Mouse (Mus musculus) midbrain, embryonic 15.5 days (tissue): Measurements from ENCODE around the gene Tnni2. TPM values are rescaled to one million over a fixed set of nuclear protein-coding genes. Genes with fewer than 3 reads are reported as not detected.
"Not testable (repeated sequence)": the region's sequence is repeated elsewhere in the genome, so short reads cannot be mapped to it uniquely, and the experiment has no call there.

Source experiments
- ATAC-seq: fragments of 200-750 bp; cut with Nextera tagmentation; replicated peaks from 2 replicates; pipeline ENCODE4 v1.8.0; 2017; ENCODE audit warnings: moderate TSS enrichment
- H3K27ac ChIP-seq: fragments of 300-500 bp; sonication (generic); 2 replicates; pipeline ENCODE4 v1.5.1; 2015; ENCODE audit warnings: mild to moderate bottlenecking, inconsistent platforms
- H3K27me3 ChIP-seq: fragments of 300-500 bp; sonication (generic); replicated peaks from 2 replicates; pipeline ENCODE4 v1.6.1; 2015; ENCODE audit warnings: inconsistent platforms
- H3K36me3 ChIP-seq: fragments of 300-500 bp; sonication (generic); replicated peaks from 2 replicates; pipeline ENCODE4 v1.6.1; 2015; ENCODE audit warnings: inconsistent platforms
- H3K4me1 ChIP-seq: fragments of 300-500 bp; sonication (generic); 2 replicates; pipeline ENCODE4 v1.6.1; 2015; ENCODE audit warnings: inconsistent platforms
- H3K4me2 ChIP-seq: fragments of 300-500 bp; sonication (generic); 2 replicates; pipeline ENCODE4 v1.6.1; 2015; ENCODE audit warnings: inconsistent platforms, mild to moderate bottlenecking, moderate library complexity
- H3K4me3 ChIP-seq: fragments of 300-500 bp; sonication (generic); 2 replicates; pipeline ENCODE4 v1.5.1; 2015; ENCODE audit warnings: mild to moderate bottlenecking, inconsistent platforms
- H3K9ac ChIP-seq: fragments of 300-500 bp; sonication (generic); 2 replicates; pipeline ENCODE4 v1.6.1; 2015; ENCODE audit warnings: mild to moderate bottlenecking, inconsistent platforms
- H3K9me3 ChIP-seq: fragments of 300-500 bp; sonication (generic); 2 replicates; pipeline ENCODE4 v1.6.1; 2016; ENCODE audit warnings: inconsistent platforms
- WGBS: fragments of 180-500 bp; shearing (Covaris S2); methylation state at CpG from one replicate; pipeline ENCODE4 v1.1.7; 2015; ENCODE audit warnings: mixed read lengths; 5-methylcytosine and 5-hydroxymethylcytosine counted together
- polyA plus RNA-seq: library from polyadenylated mRNA; unstranded; fragments of >200 nt; fragmentation: Nextera tagmentation; extraction: Ambion mirVana; gene quantifications from 2 replicates; pipeline ENCODE4 v1.2.1, GENCODE M21; 2015

The Tnni2 gene
- polyA plus RNA-seq = 0.25 and 0.74 TPM in 2 replicates

DNA sequence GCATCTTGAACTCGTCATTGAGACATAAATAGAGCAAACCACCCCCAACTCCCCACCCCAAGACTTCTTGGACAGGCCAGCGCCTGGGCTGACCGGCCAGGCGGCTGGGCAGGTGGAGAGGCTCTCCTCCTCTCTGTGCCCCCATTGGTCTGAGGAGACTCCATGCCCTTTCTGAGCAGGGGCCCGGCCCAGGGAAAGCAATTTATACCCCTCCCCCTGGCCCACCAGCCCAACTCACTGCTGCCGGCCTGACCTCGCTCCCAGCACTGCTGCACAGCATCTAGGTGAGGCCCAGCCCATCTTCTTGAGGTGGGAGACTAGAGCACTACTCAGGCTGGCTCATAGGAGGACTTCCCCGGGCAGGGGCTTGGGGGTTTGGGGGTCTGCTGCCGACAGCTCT lies at the start of gene Tnni2:
Gene Tnni2, plus strand, starts transcription at position 224 of the 400 bp plus-strand sequence.
- Histone ChIP-seq H3K4me1 (no peaks in the 10 kb centered on the region), H3K9me3 (no peaks in the 10 kb centered on the region), H3K36me3 (no peaks in the 10 kb centered on the region), H3K27ac (no peak within 1 kb of the TSS), H3K9ac (no peak within 1 kb of the TSS), H3K4me3 (no peak within 1 kb of the TSS), H3K4me2 (no peak within 1 kb of the TSS), H3K27me3 (no peaks in the 10 kb centered on the region)
- WGBS = 86% methylated on average over 9 of the region's 9 CpGs
- ATAC-seq = no peak

GRCm38 (mm10) chr7:142393191-142393590 lies 48.4 kb upstream of the Tnni2 start:
- H3K4me1 ChIP-seq = no peaks in the 10 kb centered on the region; the same call in 1 of the 2 replicates
- H3K4me2 ChIP-seq = no peak overlapping the region
- no peak overlapping the region for H3K9ac ChIP-seq
- H3K4me3 ChIP-seq = no peak overlapping the region
- no peaks in the 10 kb centered on the region for H3K9me3 ChIP-seq
- H3K27me3 ChIP-seq = no peaks in the 10 kb centered on the region
- 21% methylated on average over 4 of the region's 4 CpGs for WGBS
- no peak for ATAC-seq
- no peak overlapping the region for H3K27ac ChIP-seq
- no peaks in the 10 kb centered on the region for H3K36me3 ChIP-seq

GRCm38 (mm10) chr7:142394261-142395190 lies 47.1 kb upstream of the Tnni2 start:
- ATAC-seq = no peak
- H3K27me3 ChIP-seq = no peaks in the 10 kb centered on the region
- H3K4me1 ChIP-seq = no peaks in the 10 kb centered on the region
- no peaks in the 10 kb centered on the region for H3K36me3 ChIP-seq
- no peak overlapping the region for H3K4me3 ChIP-seq
- H3K9ac ChIP-seq = no peak overlapping the region
- no peak overlapping the region for H3K27ac ChIP-seq
- H3K9me3 ChIP-seq = no peaks in the 10 kb centered on the region
- 70% methylated on average over 6 of the region's 6 CpGs for WGBS
- H3K4me2 ChIP-seq = no peak overlapping the region

GRCm38 (mm10) chr7:142395472-142395871 lies 46.1 kb upstream of the Tnni2 start:
- H3K9me3 ChIP-seq = no peaks in the 10 kb centered on the region
- H3K4me3 ChIP-seq = no peak overlapping the region
- no peak overlapping the region for H3K9ac ChIP-seq
- no peak overlapping the region for H3K4me2 ChIP-seq
- H3K27me3 ChIP-seq = no peaks in the 10 kb centered on the region
- ATAC-seq = no peak
- no peaks in the 10 kb centered on the region for H3K4me1 ChIP-seq
- H3K27ac ChIP-seq = no peak overlapping the region
- H3K36me3 ChIP-seq = no peaks in the 10 kb centered on the region
- WGBS = 85% methylated on average over 4 of the region's 4 CpGs

DNA sequence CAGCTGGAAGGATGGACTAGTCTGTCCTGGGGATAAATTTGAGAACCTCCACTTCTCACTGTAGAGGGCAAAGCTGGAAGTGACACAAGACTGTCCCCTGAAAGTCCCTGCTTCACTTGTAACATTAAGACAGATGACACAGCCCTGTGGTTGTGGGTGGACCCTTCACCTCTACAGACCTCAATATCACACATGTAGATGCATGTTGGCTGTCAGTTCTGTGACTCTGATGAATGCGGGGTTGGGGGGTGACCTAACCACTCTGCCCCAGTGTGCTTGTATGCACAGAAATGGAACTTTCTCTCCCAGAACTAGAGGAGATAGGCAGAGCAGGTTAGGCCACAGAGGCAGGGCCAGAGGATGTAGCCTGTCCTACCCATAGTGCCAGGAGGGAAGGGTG lies 45.0 kb upstream of the Tnni2 start:
- no peak for ATAC-seq
- H3K27ac ChIP-seq = no peak overlapping the region
- H3K4me2 ChIP-seq = no peak overlapping the region
- no peaks in the 10 kb centered on the region for H3K9me3 ChIP-seq
- H3K4me1 ChIP-seq = no peaks in the 10 kb centered on the region
- WGBS = 98% methylated on average over 1 of the region's 1 CpGs
- H3K4me3 ChIP-seq = no peak overlapping the region
- no peaks in the 10 kb centered on the region for H3K27me3 ChIP-seq
- no peak overlapping the region for H3K9ac ChIP-seq
- no peaks in the 10 kb centered on the region for H3K36me3 ChIP-seq

GRCm38 (mm10) chr7:142398052-142398451 lies 43.6 kb upstream of the Tnni2 start:
- H3K4me3 ChIP-seq = no peak overlapping the region
- no peaks in the 10 kb centered on the region for H3K9me3 ChIP-seq
- no peak for ATAC-seq
- H3K27me3 ChIP-seq = no peaks in the 10 kb centered on the region
- H3K27ac ChIP-seq = no peak overlapping the region
- no peaks in the 10 kb centered on the region for H3K36me3 ChIP-seq
- H3K4me2 ChIP-seq = no peak overlapping the region
- WGBS = 59% methylated on average over 2 of the region's 2 CpGs
- no peaks in the 10 kb centered on the region for H3K4me1 ChIP-seq
- no peak overlapping the region for H3K9ac ChIP-seq

- no peak overlapping the region for H3K27ac ChIP-seq
- WGBS = 83% methylated on average over 1 of the region's 1 CpGs
- H3K27me3 ChIP-seq = no peaks in the 10 kb centered on the region
- no peaks in the 10 kb centered on the region for H3K9me3 ChIP-seq
- H3K4me1 ChIP-seq = no peaks in the 10 kb centered on the region
- no peaks in the 10 kb centered on the region for H3K36me3 ChIP-seq
- H3K9ac ChIP-seq = no peak overlapping the region
- ATAC-seq = no peak
- no peak overlapping the region for H3K4me3 ChIP-seq
- no peak overlapping the region for H3K4me2 ChIP-seq
Observed at GRCm38 (mm10) chr7:142399250-142399649, 42.4 kb upstream of the Tnni2 start.

DNA sequence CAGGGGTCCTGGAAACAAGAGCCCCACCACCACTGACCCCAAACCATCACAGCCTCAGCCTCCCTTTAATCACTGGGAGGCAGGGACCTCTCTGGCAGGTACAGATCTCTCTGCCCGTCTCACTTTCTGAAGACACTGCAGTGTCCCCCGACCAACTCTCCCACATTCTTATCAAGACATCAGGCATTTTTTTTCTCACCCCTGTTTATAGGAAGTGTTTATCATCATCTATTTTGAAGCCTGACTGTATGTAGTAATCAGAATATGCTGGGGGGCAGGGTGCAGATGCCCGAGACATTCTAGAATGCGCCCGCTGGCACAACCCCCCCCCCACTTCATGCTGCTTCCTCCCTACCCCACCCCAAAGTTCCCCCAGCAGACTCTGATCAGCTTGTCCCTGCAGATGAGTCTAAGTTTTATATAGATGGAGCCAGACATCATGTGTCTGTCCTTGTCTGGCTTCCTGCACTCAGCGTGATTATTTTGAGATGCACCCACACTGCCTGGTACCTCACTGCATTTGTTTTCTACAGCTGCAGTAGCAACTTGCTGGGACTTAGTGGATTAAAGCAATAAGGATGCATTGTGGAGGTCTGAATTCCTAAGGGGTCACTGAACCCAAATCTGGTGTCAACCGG lies 41.4 kb upstream of the Tnni2 start:
- H3K27ac ChIP-seq = no peak overlapping the region
- no peaks in the 10 kb centered on the region for H3K27me3 ChIP-seq
- 58% methylated on average over 7 of the region's 7 CpGs for WGBS
- no peak overlapping the region for H3K4me2 ChIP-seq
- no peak overlapping the region for H3K4me3 ChIP-seq
- no peaks in the 10 kb centered on the region for H3K4me1 ChIP-seq
- no peak overlapping the region for H3K9ac ChIP-seq
- no peaks in the 10 kb centered on the region for H3K9me3 ChIP-seq
- no peaks in the 10 kb centered on the region for H3K36me3 ChIP-seq
- no peak for ATAC-seq

DNA sequence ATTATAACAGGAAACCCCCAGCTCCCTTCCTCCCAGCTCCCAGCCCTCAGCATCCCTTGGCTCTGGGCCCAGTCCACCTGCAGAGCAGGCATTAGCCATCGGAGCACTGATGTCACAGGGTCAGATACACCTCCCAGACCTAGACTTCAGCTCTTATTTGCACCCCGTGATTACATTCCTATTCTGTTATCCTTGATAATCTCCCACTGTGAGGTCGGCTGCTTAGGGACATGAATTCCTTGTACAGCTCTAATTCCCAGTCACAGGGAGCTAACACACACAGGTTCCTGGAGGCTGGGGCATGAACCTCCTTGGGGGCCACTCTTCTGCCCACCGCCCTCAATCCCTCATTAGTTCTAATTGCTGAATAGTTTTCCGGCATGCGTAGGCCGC lies 40.9 kb upstream of the Tnni2 start:
- H3K27ac ChIP-seq = no peak overlapping the region
- no peaks in the 10 kb centered on the region for H3K27me3 ChIP-seq
- ATAC-seq = no peak
- no peaks in the 10 kb centered on the region for H3K4me1 ChIP-seq
- WGBS = 31% methylated on average over 7 of the region's 7 CpGs
- no peak overlapping the region for H3K4me2 ChIP-seq
- no peaks in the 10 kb centered on the region for H3K9me3 ChIP-seq
- no peak overlapping the region for H3K9ac ChIP-seq
- H3K36me3 ChIP-seq = no peaks in the 10 kb centered on the region
- no peak overlapping the region for H3K4me3 ChIP-seq

DNA sequence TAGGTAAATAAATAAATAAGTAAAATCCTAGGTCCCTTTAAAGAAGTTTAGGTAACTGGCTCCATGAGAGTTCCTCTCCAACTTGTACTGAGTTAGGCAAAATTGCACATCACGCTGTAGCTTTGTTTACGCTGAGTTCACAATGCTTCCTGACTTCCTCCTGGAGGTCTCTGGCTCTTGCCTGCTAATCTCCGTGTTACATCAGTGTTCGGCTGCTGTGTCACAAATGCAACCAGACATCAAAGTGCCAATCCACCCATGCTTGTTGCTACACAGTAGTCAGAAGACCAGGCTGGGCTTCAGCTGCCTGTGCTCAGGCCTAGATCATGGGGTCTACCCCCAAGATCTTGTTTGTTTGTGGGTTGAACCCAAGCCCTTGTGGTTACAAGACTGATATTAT lies 38.0 kb upstream of the Tnni2 start:
- Histone ChIP-seq H3K9me3 (no peaks in the 10 kb centered on the region), H3K4me1 (no peaks in the 10 kb centered on the region), H3K4me2 (no peak overlapping the region), H3K4me3 (no peak overlapping the region), H3K27ac (no peak overlapping the region), H3K36me3 (no peaks in the 10 kb centered on the region), H3K27me3 (no peaks in the 10 kb centered on the region), H3K9ac (no peak overlapping the region)
- ATAC-seq = no peak
- WGBS = 75% methylated on average over 4 of the region's 4 CpGs

GRCm38 (mm10) chr7:142405134-142405533 lies 36.5 kb upstream of the Tnni2 start:
- WGBS = 88% methylated on average over 5 of the region's 5 CpGs

DNA sequence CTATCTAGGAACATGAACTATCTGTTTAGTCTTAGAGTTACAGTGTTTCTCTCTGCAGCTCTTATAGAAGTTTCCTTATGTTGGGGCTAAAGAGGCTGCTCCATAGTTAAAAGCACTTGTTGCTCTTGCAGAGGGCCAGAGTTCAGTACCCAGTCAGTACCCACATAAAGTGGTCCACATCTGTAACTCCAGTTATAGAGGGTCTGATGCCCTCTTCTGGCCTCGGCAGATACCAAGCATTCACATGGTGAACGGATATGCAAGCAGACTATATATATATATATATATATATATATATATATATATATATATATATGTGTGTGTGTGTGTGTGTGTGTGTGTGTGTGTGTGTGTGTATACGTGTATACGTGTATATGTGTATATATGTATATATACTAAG lies 33.7 kb upstream of the Tnni2 start:
- ATAC-seq = no peak
- H3K4me2 ChIP-seq = no peak overlapping the region
- H3K9ac ChIP-seq = no peak overlapping the region
- H3K4me1 ChIP-seq = no peaks in the 10 kb centered on the region
- H3K9me3 ChIP-seq = no peaks in the 10 kb centered on the region
- H3K36me3 ChIP-seq = no peaks in the 10 kb centered on the region
- no peaks in the 10 kb centered on the region for H3K27me3 ChIP-seq
- H3K4me3 ChIP-seq = no peak overlapping the region
- H3K27ac ChIP-seq = no peak overlapping the region
- WGBS = 83% methylated on average over 4 of the region's 4 CpGs

More at GRCm38 (mm10) chr7:142405134-142405533, 36.5 kb upstream of the Tnni2 start:
- H3K4me2 ChIP-seq, H3K27ac ChIP-seq, H3K9ac ChIP-seq, ATAC-seq, H3K9me3 ChIP-seq, H3K36me3 ChIP-seq, H3K27me3 ChIP-seq, H3K4me1 ChIP-seq, H3K4me3 ChIP-seq: not testable (repeated sequence)

DNA sequence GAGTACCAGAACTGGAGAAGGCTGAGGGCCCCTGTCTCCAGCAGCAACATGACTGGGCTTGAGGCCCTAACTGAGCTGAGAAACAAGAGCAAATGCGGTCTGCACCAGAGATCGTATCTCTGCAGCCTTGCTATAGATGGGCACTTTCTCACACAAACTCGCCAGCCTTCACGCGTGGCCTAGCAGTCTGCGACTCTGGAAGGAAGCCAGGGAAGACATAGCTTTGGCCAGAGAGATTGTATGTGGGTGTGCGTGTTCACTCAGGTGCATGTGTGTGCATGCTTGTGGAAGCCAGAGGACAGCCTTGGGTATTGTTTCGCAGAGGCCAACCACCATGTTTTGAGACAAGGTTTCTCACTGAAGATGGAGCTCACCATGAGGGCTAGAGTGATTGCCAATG lies 32.9 kb upstream of the Tnni2 start:
- Histone ChIP-seq H3K9ac (no peak overlapping the region), H3K4me3 (no peak overlapping the region), H3K4me2 (no peak overlapping the region), H3K36me3 (no peaks in the 10 kb centered on the region), H3K27ac (no peak overlapping the region), H3K27me3 (no peaks in the 10 kb centered on the region), H3K9me3 (no peaks in the 10 kb centered on the region), H3K4me1 (no peaks in the 10 kb centered on the region)
- 95% methylated on average over 8 of the region's 8 CpGs for WGBS
- no peak for ATAC-seq
